Mouse (Mus musculus) intestine, embryonic 16.5 days (tissue): Measurements from ENCODE around the gene Spib. TPM values are rescaled to one million over a fixed set of nuclear protein-coding genes. Genes with fewer than 3 reads are reported as not detected.

Experiments used
- ATAC-seq: fragments of 200-750 bp; cut with Nextera tagmentation; 2 replicates; pipeline ENCODE4 v1.8.0; 2017; ENCODE audit warnings: moderate TSS enrichment, moderate library complexity
- H3K27ac ChIP-seq: fragments of 300-500 bp; sonication (generic); 2 replicates; pipeline ENCODE4 v1.5.1; 2014; ENCODE audit warnings: mild to moderate bottlenecking, low read length
- H3K27me3 ChIP-seq: fragments of 300-500 bp; sonication (generic); replicated peaks from 2 replicates; pipeline ENCODE4 v1.6.1; 2014; ENCODE audit warnings: low read length, control low read depth, mixed read lengths; ENCODE audit not compliant: control insufficient read depth, insufficient read depth
- H3K36me3 ChIP-seq: fragments of 300-500 bp; sonication (generic); 2 replicates; pipeline ENCODE4 v1.6.1; 2014; ENCODE audit warnings: low read length, control low read depth; ENCODE audit not compliant: control insufficient read depth, insufficient read depth
- H3K4me1 ChIP-seq: fragments of 300-500 bp; sonication (generic); 2 replicates; pipeline ENCODE4 v1.6.1; 2014; ENCODE audit warnings: low read length, control low read depth, mixed read lengths; ENCODE audit not compliant: control insufficient read depth, insufficient read depth
- H3K4me2 ChIP-seq: fragments of 300-500 bp; sonication (generic); 2 replicates; pipeline ENCODE4 v1.6.1; 2014; ENCODE audit warnings: low read depth, low read length, control low read depth
- H3K4me3 ChIP-seq: fragments of 300-500 bp; sonication (generic); 2 replicates; pipeline ENCODE4 v1.5.1; 2014; ENCODE audit warnings: mild to moderate bottlenecking, low read length
- H3K9ac ChIP-seq: fragments of 300-500 bp; sonication (generic); 2 replicates; pipeline ENCODE4 v1.6.1; 2014; ENCODE audit warnings: low read depth, low read length
- H3K9me3 ChIP-seq: fragments of 300-500 bp; sonication (generic); 2 replicates; pipeline ENCODE4 v1.6.1; 2016; ENCODE audit warnings: low read length, control low read depth; ENCODE audit not compliant: control insufficient read depth
- WGBS: fragments of 180-500 bp; shearing (Covaris S2); extraction: QIAGEN DNeasy Blood & Tissue Kit; methylation state at CpG from one replicate; pipeline ENCODE4 v1.1.7; 2014; 5-methylcytosine and 5-hydroxymethylcytosine counted together
- polyA plus RNA-seq: library from polyadenylated mRNA; unstranded; fragments of >200 nt; fragmentation: Nextera tagmentation; extraction: Ambion mirVana; gene quantifications from 2 replicates; pipeline ENCODE4 v1.2.1, GENCODE M21; 2015

Spib gene
- polyA plus RNA-seq, 1 experiment from 2014 or later = 0.48 TPM

GRCm38 (mm10) chr7:44531207-44531606 is 664 bp downstream of the Spib start:
- Histone ChIP-seq H3K9ac (no peak overlapping the region), H3K9me3 (no peaks in the 10 kb centered on the region), H3K4me2 (no peak overlapping the region), H3K27me3 (peaks cover 4% of the 10 kb centered on the region; the same call in 1 of the 2 replicates), H3K4me1 (peaks cover 11% of the 10 kb centered on the region), H3K4me3 (no peak overlapping the region), H3K27ac (no peak overlapping the region), H3K36me3 (no peaks in the 10 kb centered on the region)
- no peak for ATAC-seq
- 51% methylated on average over 4 of the region's 5 CpGs for WGBS

GRCm38 (mm10) chr7:44530507-44530906 is 1.4 kb downstream of the Spib start:
- 82% methylated on average over 3 of the region's 3 CpGs for WGBS
- H3K4me1 ChIP-seq = peaks cover 12% of the 10 kb centered on the region

GRCm38 (mm10) chr7:44529518-44529917 is 2.4 kb downstream of the Spib start:
- no peak overlapping the region for H3K4me3 ChIP-seq
- H3K4me1 ChIP-seq = peaks cover 19% of the 10 kb centered on the region
- WGBS = 68% methylated on average over 5 of the region's 5 CpGs
- H3K27me3 ChIP-seq = peaks cover 4% of the 10 kb centered on the region; the same call in 1 of the 2 replicates
- no peak overlapping the region for H3K27ac ChIP-seq
- no peaks in the 10 kb centered on the region for H3K36me3 ChIP-seq
- no peak for ATAC-seq
- H3K4me2 ChIP-seq = no peak overlapping the region
- H3K9me3 ChIP-seq = no peaks in the 10 kb centered on the region
- no peak overlapping the region for H3K9ac ChIP-seq

More at GRCm38 (mm10) chr7:44530507-44530906, 1.4 kb downstream of the Spib start:
- H3K9me3 ChIP-seq = no peaks in the 10 kb centered on the region
- H3K27me3 ChIP-seq = peaks cover 4% of the 10 kb centered on the region; the same call in 1 of the 2 replicates
- no peak overlapping the region for H3K9ac ChIP-seq
- no peaks in the 10 kb centered on the region for H3K36me3 ChIP-seq
- no peak overlapping the region for H3K4me2 ChIP-seq
- ATAC-seq = no peak
- H3K27ac ChIP-seq = no peak overlapping the region
- H3K4me3 ChIP-seq = no peak overlapping the region

GRCm38 (mm10) chr7:44527483-44528398 is 4.1 kb downstream of the Spib start:
- H3K9me3 ChIP-seq = no peaks in the 10 kb centered on the region
- no peak overlapping the region for H3K27ac ChIP-seq
- peaks cover 19% of the 10 kb centered on the region; the same call in 1 of the 2 replicates for H3K27me3 ChIP-seq
- peak overlapping the region; percentile 52 for H3K4me3 ChIP-seq
- peaks cover 19% of the 10 kb centered on the region for H3K4me1 ChIP-seq
- peak overlapping the region; percentile 88 for H3K4me2 ChIP-seq
- 5% methylated on average over 40 of the region's 40 CpGs for WGBS
- H3K36me3 ChIP-seq = no peaks in the 10 kb centered on the region
- peak overlapping the region; percentile 68 for H3K9ac ChIP-seq
- ATAC-seq = peak; percentile 70

- Histone ChIP-seq H3K4me2 (no peak overlapping the region), H3K27ac (no peak overlapping the region), H3K36me3 (no peaks in the 10 kb centered on the region), H3K9ac (no peak overlapping the region), H3K9me3 (no peaks in the 10 kb centered on the region), H3K4me1 (peaks cover 16% of the 10 kb centered on the region), H3K4me3 (no peak overlapping the region), H3K27me3 (peaks cover 30% of the 10 kb centered on the region)
- 89% methylated on average over 14 of the region's 14 CpGs for WGBS
- ATAC-seq = no peak
These were observed 5.3 kb downstream of the Spib start for GRCm38 (mm10) chr7:44526414-44527154.

- Histone ChIP-seq H3K27me3 (peaks cover 34% of the 10 kb centered on the region), H3K27ac (no peak overlapping the region), H3K9ac (peak overlapping the region; percentile 58), H3K36me3 (no peaks in the 10 kb centered on the region), H3K4me1 (peaks cover 16% of the 10 kb centered on the region), H3K4me3 (peak overlapping the region; percentile 21), H3K9me3 (no peaks in the 10 kb centered on the region), H3K4me2 (peak overlapping the region; percentile 43)
- ATAC-seq = peak; percentile 40
- 15% methylated on average over 22 of the region's 22 CpGs for WGBS
These were observed 6.6 kb downstream of the Spib start for GRCm38 (mm10) chr7:44525126-44525832.

GRCm38 (mm10) chr7:44524502-44524901 is 7.4 kb downstream of the Spib start, which contains the start of gene Mybpc2:
TSS of gene Mybpc2 (minus strand) at chr7:44524656.
- peak within 1 kb of the TSS; percentile 21 for H3K4me3 ChIP-seq
- no peak for ATAC-seq

GRCm38 (mm10) chr7:44523056-44523455 is 8.8 kb downstream of the Spib start:
- no peak overlapping the region for H3K4me2 ChIP-seq
- peaks cover 34% of the 10 kb centered on the region for H3K27me3 ChIP-seq
- no peaks in the 10 kb centered on the region for H3K9me3 ChIP-seq
- no peak overlapping the region for H3K9ac ChIP-seq
- WGBS = 81% methylated on average over 2 of the region's 2 CpGs
- no peaks in the 10 kb centered on the region for H3K36me3 ChIP-seq
- H3K27ac ChIP-seq = no peak overlapping the region
- H3K4me1 ChIP-seq = peaks cover 12% of the 10 kb centered on the region
- no peak for ATAC-seq
- no peak overlapping the region for H3K4me3 ChIP-seq

More at GRCm38 (mm10) chr7:44524502-44524901, 7.4 kb downstream of the Spib start, which contains the start of gene Mybpc2:
- no peaks in the 10 kb centered on the region for H3K9me3 ChIP-seq
- WGBS = 34% methylated on average over 12 of the region's 12 CpGs
- peak within 1 kb of the TSS; percentile 58 for H3K9ac ChIP-seq
- no peak within 1 kb of the TSS for H3K27ac ChIP-seq
- peak within 1 kb of the TSS; percentile 43 for H3K4me2 ChIP-seq
- peaks cover 16% of the 10 kb centered on the region for H3K4me1 ChIP-seq
- peaks cover 34% of the 10 kb centered on the region for H3K27me3 ChIP-seq
- H3K36me3 ChIP-seq = no peaks in the 10 kb centered on the region
